Mouse (Mus musculus) adrenal gland, adult 2 months (tissue): ENCODE data around the gene Lbp. TPM values are rescaled to one million over a fixed set of nuclear protein-coding genes. Genes with fewer than 3 reads are reported as not detected.
A peak's percentile ranks its signal among the peaks of the same experiment; 100 is the strongest.

Experiments
- DNase-seq: peaks from one replicate; pipeline ENCODE4 v3.0.0; 2021
- polyA plus RNA-seq: library from polyadenylated mRNA; depleted of rRNA; stranded (reverse); fragments of >200 nt; gene quantifications from 2 replicates; pipeline ENCODE4 v1.2.3, GENCODE M21; 2012
- total RNA-seq, 2 experiments: library from RNA; stranded (reverse); gene quantifications; 2 replicates each; pipeline ENCODE4 v1.2.3; 2021

Gene Lbp
- total and polyA plus RNA-seq, 3 experiments: 22.0 to 25.4 (median 24.6) TPM

DNA sequence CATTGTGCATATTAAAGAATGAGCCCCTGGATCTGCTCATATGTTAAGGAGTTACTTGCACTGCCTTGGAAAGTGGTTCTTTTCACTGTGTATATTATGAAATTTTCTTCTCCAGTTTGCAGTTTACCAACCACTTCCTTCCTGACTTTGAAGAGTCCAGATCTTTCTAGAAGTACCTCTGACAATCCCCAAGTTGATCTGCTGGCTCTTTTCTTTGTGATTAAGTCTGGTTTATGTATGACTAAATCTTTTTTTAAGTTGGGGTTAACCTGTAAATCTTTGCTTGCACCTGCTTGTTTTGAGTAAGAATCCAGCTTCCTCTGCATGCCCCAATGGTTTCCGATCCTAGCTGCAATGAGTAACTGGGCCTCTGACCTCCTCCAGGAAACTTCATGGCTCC is 6.8 kb downstream of the Lbp start:
- DNase-seq: no peak

DNA sequence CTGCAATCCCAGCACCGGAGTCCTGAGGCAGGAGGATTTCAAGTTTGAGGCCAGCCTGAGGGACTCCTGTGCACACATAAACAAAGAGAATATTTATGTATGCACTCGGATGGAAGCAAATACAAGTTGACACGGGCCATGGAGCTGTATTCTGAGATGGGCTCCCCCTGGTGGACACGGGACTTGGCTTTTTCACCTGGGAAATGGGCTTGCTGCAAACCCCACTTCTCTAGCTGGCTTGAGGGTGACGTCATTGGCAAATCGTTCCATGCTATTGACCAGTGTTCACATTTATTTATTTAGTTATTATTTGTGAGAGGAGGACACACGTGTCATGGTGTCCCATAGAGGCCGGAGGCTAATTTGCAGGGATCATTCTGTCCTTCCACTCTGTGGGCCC is 10.1 kb downstream of the Lbp start:
- DNase-seq: no peak

DNA sequence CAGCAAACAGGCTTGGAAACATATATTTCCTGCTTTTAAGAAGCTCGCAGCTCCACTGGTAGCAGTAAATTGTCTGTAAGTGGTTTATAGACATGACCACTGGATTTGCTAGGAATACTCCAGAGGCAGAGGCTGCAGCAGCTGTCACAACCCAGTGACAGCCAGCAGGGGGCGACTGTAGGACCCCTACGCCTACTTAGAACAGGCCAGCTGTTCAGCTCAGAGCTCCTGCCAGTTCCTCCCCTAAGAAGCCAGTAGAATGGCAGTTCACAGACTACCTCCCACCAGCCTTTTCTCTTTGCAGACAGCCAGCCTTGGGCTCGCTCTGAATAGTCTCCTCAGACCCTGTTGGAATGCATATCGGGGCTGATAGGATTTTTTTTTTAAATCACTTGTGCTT is 10.7 kb downstream of the Lbp start:
- peak; percentile 34 for DNase-seq

DNA sequence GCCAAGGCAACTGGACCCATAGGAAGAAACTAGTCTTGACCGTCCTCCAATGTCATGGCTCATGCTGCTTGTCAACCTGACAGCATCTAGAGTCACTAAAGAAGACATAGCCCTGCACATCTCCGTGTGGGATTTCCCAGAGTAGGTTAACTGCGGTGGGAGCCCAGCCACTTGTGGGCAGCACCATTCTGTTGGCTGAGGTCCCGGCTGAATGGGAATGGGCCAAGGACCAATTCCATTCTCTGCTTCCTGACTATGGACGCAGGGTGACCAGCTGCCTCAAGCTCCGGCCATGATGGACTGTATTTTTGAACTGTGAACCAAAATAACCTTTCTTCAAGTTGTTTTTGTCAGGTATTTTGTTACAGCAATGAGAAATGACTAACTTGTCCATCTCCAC is 15.3 kb downstream of the Lbp start:
- no peak for DNase-seq

DNA sequence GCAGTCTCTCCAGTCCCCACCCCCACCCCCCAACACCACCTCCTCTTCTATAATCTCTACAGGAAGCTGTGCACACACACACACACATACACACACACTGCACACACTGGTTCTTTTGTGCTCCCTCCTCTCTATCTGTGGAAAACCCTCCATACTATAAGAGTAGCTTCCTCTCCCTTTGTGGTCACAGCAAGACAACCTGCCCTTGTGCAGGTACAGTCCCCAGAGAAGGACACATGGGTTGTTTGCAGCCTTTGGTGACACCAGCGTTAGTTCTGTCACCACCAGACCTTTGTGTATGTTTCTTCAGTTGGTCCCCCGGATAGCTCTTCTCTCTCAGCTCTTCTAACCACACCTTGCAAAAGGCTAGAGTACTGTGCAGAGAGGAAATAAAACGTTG is 16.6 kb downstream of the Lbp start:
- DNase-seq: no peak

DNA sequence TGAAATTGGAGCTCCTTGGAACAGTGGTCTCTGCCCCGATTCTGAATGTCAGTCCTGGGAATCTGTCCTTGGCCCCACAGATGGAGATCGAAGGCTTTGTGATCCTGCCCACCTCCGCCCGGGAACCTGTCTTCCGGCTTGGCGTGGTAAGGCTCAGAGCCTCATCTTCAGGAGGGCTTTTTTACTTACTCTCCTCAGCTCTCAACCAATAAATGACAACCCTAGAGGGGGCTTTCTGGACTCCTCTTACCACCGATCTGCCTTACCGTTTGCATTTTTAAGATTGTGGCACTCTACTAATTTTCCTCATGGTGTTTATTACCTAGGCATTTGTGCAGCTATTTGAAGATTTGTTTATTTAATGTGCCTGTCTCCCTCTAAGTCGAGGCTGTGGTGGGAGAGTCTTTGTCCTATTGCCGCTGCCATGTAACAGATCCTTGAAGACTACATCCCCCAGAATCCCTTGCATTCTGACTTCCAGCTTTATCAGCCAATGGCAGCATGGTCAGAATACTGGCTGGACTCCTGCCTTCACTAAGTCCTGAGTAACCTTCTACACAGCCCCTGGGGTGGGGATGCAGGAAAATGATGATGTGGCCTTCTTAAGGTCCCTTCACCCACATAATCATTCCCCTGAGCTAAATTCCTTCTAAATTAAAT is 18.4 kb downstream of the Lbp start:
- peak; percentile 42 for DNase-seq

DNA sequence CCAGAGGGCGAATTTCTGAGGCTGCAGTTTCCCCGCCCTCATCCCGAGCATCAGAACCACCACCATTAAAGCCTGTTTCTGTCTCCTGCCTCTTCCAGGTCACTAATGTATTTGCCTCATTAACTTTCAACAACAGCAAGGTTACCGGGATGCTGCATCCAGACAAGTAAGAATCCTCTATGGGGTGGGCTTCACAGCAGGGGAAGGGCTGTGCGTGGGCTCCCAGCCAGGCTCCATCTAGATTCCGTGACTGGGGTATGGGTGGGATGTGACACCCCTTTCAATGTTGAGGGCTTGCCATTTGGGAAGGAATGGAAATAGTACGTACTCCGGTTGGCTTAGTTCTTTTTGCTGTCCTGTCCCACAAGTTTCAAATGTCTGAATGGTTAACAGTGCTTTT is 19.3 kb downstream of the Lbp start:
- no peak for DNase-seq

DNA sequence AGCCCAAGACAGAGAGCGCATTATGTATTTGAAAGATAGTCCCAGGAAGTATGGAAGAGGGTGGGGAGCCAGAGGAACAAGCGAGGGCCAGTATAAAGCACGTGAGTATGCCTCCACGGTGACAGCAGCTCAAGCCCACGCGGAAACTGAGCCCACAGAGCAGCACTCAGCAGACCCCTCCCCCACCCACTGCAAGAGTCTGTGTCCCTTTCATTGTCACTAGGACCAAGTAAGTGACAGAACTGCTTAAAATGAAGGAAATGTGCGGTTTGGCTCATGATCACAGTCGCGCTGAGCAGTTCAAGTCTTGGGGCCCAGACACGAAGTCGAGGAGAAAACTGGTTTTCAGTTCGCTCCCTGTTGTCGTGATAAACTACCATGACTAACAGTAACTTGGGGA is 28.1 kb downstream of the Lbp start:
- no peak for DNase-seq

DNA sequence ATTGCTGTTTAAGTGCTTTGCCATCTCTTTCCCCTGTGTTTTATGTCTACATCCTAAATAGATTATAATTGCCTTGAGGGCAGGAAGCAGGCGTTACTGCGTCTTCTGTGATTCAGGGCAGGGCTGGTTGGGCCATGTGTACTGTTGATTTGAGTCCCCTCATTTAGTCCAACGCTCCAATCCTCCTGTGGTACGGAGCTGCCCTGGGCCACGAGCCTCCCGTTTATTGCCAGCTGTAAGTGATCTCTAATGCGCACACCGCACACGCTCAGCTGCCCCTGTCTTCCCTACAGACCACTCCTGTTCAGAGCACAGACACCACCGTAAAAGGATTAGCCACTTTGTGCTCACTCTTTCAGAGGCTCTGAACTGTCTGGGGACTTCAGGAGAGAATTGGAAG is 31.4 kb downstream of the Lbp start:
- DNase-seq: no peak

DNA sequence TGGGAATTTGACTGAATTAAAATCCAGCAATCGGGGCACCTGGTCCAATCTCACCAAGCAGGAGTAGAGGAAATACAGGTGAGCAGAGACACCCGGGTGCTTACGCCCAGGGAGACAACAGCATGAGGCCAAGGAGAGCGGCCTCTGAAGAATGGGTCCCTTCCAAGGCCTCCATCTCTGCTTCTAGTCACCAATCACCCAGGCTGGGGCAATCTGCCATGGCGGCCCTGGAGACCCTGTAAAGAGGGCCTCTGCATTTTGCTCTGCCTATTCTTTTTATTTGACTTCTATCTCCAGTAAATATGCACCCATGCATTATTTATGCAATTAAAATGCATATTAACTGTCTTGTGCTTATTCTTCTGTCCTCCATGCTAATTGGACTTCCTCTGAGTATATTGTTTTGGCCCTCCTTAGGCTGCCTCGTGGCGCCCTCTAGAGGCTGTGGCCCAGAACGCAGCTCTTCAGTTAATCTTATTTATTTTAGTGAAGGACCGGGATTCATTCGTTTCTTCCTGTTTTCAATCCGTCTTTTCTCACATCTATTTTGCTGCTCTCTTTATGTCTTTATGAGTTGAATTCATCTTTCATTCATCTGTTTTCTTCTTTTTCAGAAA is 33.8 kb downstream of the Lbp start:
- DNase-seq: no peak

DNA sequence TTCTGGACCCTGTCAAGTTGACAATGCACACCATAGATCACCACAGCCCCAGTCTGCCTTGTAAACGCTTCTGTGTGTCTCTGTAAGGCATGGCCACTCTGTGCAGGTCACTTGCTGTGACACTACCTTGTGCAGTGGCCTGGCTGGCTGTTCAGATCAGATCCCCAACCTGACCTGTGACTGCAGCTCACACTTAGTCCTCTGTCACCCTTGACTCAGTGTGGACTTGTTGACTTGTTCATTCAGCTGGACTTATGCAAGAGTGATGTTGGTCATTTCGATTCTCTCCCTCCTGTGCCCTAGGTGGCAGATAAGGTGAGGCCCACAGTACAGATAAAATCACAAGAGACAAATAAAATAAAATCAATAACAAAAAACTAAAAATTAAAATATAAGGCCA is 35.0 kb downstream of the Lbp start:
- no peak for DNase-seq

DNA sequence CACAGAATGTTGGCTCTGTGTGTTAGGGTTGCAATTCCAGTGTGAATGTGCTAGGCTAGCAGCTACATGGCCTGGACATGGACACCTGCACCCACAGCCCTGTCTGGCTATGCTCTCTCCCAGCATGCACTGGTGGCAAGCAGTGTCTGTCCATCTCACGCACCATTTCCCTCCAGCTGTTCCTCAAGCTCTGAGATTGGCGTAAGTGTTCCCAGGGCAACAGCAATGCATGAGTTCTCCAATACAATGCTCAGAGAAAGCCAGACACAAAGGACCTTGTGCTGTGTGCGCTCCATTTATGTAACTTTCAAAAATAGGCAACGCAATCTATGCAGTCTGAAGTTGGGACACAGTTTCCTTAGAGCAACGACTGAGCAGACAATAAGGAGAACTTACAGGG is 37.2 kb downstream of the Lbp start:
- DNase-seq: no peak

DNA sequence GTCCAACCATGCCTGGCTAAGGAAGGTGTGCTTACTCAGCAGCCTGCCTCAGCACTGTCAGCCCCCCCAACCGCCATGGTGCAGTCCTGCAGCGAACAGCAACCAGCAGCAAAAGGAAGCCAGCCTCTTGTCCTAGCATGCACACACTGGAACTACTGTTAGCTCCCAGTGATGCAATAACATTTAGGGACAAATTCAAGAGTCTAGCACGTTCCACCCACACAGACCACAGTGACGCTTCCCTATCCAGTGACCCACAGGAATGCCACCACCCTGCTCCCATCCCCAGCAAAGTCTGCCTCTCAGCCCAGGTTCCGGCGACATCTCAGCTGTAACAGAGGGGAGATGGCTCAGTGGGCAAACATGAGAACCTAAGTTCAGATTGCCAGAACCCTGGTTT is 40.2 kb downstream of the Lbp start:
- no peak for DNase-seq

DNA sequence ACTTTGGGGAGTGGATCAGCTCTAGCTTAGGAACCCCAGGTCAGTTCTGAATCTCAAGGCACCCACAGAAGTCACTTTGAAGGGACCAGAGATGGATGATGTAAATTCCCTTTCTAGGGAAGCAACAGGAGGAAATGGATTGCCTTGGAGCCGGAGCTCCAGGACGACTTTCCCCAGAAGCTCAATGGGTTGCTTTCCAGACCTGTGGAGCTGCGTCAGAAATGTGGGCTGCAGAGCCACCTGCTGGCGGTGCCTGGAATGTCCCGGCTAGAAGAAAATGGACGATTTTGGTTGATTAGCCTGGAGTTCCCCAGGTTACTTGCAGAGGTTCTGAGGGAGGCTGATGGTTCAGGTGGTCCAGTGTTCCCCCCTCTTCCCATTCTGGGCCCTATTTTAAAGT is 41.6 kb downstream of the Lbp start:
- DNase-seq: peak; percentile 69

DNA sequence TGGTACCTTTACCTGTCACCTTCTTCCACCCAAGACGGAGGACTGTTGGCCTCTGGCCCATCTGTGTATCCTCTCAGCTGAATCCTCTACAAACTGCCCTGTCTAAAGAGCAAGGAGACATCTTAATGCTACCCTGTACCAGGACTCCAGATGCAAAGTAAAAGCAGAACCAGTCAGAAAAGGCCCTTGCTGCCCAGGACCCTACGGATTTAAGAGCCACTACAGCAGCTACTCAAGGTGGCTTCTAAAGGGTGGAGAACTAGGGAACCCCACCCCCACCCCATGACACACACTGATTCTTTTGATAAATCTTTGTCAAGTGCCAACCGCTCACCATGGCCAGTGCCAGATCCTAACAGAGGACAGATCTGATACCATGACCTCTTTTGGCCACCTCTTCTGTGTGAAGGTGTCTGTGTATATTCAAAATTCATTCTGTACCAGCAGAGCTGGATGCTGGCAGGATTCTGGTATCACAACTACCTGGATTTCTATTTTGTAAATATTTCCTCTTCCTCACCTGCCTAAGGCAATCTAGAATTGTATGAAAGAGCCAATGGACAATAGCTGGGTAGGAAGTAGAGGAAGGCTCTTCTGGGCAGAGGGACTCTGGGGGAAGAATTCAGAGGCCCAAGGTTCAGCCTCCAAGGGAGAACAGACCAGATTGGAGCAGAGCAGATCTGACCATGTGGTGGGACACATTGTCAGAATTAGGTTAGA is 46.7 kb downstream of the Lbp start:
- DNase-seq: no peak

DNA sequence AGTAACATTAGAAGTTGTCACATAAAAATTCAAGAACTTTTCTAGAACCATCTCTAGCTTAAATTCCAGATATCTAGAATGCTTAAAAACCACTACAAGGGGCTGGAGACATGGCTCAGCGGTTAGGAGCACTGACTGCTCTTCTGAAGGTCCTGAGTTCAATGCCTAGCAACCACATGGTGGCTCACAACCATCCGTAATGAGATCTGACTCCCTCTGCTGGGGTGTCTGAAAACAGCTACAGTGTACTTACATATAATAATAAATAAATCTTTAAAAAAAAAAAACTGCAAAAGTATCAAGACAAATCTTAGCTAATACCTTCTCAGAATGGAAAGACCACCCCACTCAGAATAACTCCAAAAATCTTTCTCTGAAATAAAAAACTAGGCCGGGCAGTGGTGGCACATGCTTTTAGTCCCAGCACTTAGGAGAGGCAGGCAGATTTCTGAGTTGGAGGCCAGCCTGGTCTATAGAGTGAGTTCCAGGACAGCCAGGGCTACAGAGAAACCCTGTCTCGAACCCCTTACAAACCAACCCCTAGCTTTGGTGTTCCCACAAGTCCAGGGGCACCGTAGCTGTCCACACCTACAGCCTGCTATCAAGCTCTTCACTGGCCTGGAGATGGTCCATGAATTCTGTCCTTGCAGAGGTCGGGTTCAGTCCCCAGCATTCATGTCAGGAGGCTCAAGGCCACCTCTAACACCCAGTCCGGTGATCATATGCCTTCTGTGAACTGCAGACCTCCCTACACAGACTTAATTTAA is 48.2 kb downstream of the Lbp start:
- DNase-seq: peak; percentile 10

DNA sequence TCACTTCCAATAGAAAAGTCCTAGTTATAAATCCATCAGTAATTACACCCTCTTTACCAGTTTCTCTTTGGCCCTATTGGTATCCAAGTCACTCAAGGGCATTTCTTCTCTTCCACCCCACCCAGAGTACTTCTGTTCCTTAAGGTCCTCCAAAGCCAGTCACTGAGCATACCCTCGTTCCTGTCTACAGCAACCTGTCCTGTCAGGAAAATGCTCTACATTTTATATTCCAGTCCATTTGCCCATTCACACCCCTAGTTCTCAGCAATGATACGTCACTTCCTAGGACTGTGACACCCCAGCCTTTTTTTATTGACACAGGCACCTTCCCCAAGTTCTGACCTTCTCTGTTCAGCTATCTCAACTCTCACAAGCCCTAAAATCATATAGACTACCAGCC is 48.9 kb downstream of the Lbp start:
- no peak for DNase-seq

DNA sequence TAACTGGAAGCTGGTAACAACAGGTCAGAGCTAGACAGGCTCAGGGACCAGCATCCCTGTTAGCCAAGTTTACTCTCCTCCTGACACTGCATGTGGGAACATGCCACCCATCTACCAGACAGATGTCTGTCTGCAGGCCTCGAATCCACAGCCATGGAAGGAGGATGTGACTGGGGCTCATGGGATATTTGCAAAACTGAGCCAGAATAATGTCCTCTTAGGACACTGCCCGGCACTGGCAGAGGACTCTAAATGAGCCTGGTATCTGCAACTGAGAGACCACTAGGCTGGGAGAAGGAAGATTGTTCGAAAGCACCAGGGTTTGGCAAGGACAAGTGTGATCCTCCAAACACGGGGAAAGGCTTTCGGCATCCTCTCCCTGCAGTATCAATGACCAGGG is 49.8 kb downstream of the Lbp start:
- no peak for DNase-seq

DNA sequence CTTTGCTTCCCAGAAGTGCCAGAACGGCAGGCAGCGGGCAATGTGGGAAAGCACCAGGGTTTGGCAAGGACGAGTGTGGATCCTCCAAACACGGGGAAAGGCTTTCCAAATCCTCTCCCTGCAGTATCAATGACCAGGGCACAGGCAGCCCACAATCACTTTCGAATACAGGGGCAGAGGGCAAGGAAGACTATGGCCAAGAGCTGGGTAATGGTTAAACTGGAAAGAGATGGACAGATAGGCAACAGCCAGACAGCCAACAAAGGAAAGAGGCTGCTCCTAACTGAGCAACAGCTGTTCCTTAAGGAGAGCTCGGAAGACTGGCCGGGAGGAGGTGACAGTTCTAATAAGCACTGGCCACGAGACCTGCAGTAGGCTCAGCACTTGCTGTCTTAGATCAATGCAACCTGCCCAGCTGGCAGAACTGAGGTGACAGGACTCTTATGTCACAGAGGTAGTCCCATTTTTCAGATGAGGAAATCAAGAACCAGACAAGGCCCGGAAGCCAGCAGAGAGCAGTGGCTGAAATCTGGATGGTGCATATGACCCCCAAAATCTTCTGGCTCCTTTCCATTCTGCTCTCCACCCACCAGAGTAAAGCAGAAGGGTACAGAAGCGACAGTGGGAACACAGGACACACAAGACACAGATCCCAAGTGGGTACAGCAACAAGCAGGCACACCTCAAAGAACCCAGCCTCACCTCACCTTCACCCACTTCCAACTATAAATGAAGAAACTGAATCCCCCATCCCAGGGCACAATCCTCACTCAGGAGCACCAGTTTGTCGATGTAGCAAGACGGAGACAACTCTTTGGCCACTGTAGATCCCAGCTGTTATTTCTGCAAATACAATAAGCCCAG is 53.7 kb downstream of the Lbp start:
- no peak for DNase-seq

DNA sequence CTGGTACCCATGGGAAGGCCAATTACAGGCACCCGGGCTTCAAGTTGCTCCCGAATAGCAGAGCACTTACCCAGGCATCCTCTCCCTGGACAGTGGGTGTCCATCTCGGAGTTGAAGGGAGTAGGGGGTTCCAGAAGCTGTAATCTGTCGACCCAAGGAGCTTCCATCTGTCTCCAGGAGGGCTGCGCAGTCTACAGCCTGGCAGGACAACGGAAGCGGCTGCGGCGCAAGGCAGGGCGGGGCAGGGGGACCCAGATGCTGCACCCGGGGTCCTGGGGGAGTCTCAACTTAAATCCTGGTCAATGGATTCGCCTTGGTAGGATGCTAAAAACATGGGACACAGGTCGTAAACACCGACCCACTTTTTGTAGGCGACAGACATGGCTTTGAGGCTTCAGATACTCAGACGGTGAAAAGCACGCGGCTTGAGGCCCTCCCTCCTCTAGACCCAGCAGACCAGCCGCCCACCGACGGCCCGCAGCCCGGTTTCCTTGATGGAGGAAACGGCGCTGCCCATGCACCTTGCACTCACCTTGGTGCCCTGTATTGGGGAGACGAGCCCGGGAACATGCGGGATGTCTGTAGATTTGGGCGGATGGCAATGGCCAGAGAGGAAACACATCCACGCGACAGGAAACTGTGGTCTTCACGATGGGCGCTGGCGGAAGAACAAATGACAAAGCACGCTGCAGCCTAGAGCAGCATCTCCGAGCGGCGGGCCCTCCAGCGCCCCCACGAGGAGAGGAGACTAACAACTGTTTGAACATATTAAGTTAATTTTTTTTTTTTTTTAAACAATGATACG is 54.8 kb downstream of the Lbp start:
- DNase-seq: peak; percentile 87

DNA sequence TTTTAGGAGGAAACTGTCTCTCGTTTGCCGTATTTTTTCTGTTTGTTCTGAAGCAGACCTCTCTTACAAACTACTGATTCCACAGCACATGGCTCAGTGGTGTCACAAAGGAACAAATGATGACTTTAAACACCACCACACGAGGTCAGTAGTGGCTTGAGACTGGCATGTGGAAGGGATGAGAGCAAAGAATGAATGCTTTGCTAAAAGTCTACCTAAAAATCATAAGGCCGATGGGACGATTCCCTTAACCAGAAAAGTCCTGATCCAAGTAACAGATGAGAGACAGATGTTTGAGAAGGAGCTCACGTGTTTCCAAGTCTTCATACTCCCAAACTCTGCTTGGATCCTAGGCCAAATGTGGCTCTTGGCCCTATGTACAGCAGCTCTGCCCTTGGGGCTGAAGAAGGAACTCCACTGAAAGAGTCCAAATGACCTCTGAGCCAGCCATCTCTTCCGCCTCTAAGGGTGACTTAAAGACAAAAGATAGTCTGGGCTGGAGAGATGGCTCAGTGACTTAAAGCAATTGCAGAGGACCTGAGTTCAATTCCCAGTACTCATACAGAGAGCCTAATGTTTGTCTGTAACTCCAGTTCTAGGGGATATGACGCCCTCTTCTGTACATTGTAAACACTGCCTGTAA is 55.5 kb downstream of the Lbp start:
- DNase-seq: no peak
